Mouse (Mus musculus) olfactory bulb, adult 2 months (tissue): ENCODE results near the gene Slc16a10. TPM values are rescaled to one million over a fixed set of nuclear protein-coding genes. Genes with fewer than 3 reads are reported as not detected.

ENCODE experiments used
- H3K27ac ChIP-seq: fragments of 200-500 bp; 2 replicates; pipeline ENCODE4 v1.5.1; 2012; ENCODE audit warnings: low read depth, low read length; ENCODE audit not compliant: insufficient read depth
- H3K4me1 ChIP-seq: fragments of 200-500 bp; 2 replicates; pipeline ENCODE4 v1.6.1; 2012; ENCODE audit warnings: low read length; ENCODE audit not compliant: control insufficient read depth, insufficient read depth
- H3K4me3 ChIP-seq: fragments of 200-500 bp; 2 replicates; pipeline ENCODE4 v1.5.1; 2012; ENCODE audit warnings: mild to moderate bottlenecking, low read depth, low read length, moderate library complexity; ENCODE audit not compliant: insufficient read depth
- CTCF ChIP-seq: fragments of 200-500 bp; IDR thresholded peaks from 2 replicates; pipeline ENCODE4 v1.5.1; 2012; ENCODE audit warnings: low read depth, mild to moderate bottlenecking, low read length, moderate library complexity; ENCODE audit not compliant: insufficient read depth
- POLR2A ChIP-seq: fragments of 200-500 bp; IDR thresholded peaks from 2 replicates; pipeline ENCODE4 v1.6.1; 2012; ENCODE audit warnings: mild to moderate bottlenecking, low read depth, low read length, moderate library complexity; ENCODE audit not compliant: insufficient read depth
- WGBS: fragments of 180-500 bp; shearing (Covaris S2); methylation state at CpG from one replicate; pipeline ENCODE4 v1.1.7; 2018; 5-methylcytosine and 5-hydroxymethylcytosine counted together
- polyA plus RNA-seq: library from polyadenylated mRNA; stranded (reverse); fragments of >200 nt; gene quantifications from 2 replicates; pipeline ENCODE4 v1.2.4, GENCODE M21; 2012; ENCODE audit warnings: low replicate concordance; ENCODE audit not compliant: missing spikeins, insufficient read depth, insufficient read length

The Slc16a10 gene
- polyA plus RNA-seq, 1 experiment, result not detected

GRCm38 (mm10) chr10:40161236-40161635, 19.2 kb upstream of the Slc16a10 start:
- Histone ChIP-seq H3K27ac (no peak overlapping the region), H3K4me3 (no peak overlapping the region), H3K4me1 (no peaks in the 10 kb centered on the region)
- TF ChIP-seq POLR2A (no peak), CTCF (no peak)
- 100% methylated on average over 2 of the region's 2 CpGs for WGBS

- no peak overlapping the region for H3K27ac ChIP-seq
- WGBS, result 70% methylated on average over 4 of the region's 4 CpGs
- no peaks in the 10 kb centered on the region for H3K4me1 ChIP-seq
- H3K4me3 ChIP-seq, result no peak overlapping the region
- no peak for TF ChIP-seq POLR2A
- no peak for TF ChIP-seq CTCF
These were observed 10.4 kb upstream of the Slc16a10 start for GRCm38 (mm10) chr10:40152550-40152857.

- Histone ChIP-seq H3K4me3 (no peak overlapping the region), H3K4me1 (no peaks in the 10 kb centered on the region), H3K27ac (no peak overlapping the region)
- 82% methylated on average over 8 of the region's 8 CpGs for WGBS
- TF ChIP-seq POLR2A (no peak), CTCF (no peak)
These were observed 9.9 kb upstream of the Slc16a10 start for GRCm38 (mm10) chr10:40151852-40152549.

GRCm38 (mm10) chr10:40149584-40150145, 7.6 kb upstream of the Slc16a10 start:
- no peak for TF ChIP-seq POLR2A
- TF ChIP-seq CTCF, result no peak
- no peak overlapping the region for H3K27ac ChIP-seq
- WGBS, result 94% methylated on average over 5 of the region's 5 CpGs
- H3K4me3 ChIP-seq, result no peak overlapping the region
- H3K4me1 ChIP-seq, result no peaks in the 10 kb centered on the region

- 92% methylated on average over 8 of the region's 8 CpGs for WGBS
These were observed 5.4 kb upstream of the Slc16a10 start for GRCm38 (mm10) chr10:40147325-40148059.

GRCm38 (mm10) chr10:40146451-40146850, 4.4 kb upstream of the Slc16a10 start:
- peaks cover 3% of the 10 kb centered on the region for H3K4me1 ChIP-seq
- 84% methylated on average over 3 of the region's 3 CpGs for WGBS
- TF ChIP-seq CTCF (no peak), POLR2A (no peak)
- no peak overlapping the region for H3K4me3 ChIP-seq
- H3K27ac ChIP-seq, result no peak overlapping the region

More at GRCm38 (mm10) chr10:40147325-40148059, 5.4 kb upstream of the Slc16a10 start:
- no peak overlapping the region for H3K4me3 ChIP-seq
- TF ChIP-seq POLR2A, result no peak
- no peak for TF ChIP-seq CTCF
- H3K27ac ChIP-seq, result no peak overlapping the region
- no peaks in the 10 kb centered on the region for H3K4me1 ChIP-seq

- no peak overlapping the region for H3K27ac ChIP-seq
- TF ChIP-seq CTCF (no peak), POLR2A (no peak)
- no peak overlapping the region for H3K4me3 ChIP-seq
- 88% methylated on average over 1 of the region's 1 CpGs for WGBS
- peaks cover 7% of the 10 kb centered on the region for H3K4me1 ChIP-seq
These were observed 2.8 kb upstream of the Slc16a10 start for GRCm38 (mm10) chr10:40144815-40145214.

GRCm38 (mm10) chr10:40141016-40141851, 824 bp downstream of the Slc16a10 start:
- 24% methylated on average over 27 of the region's 27 CpGs for WGBS
- TF ChIP-seq POLR2A (no peak), CTCF (no peak)
- Histone ChIP-seq H3K27ac (no peak overlapping the region), H3K4me3 (peak overlapping the region; percentile 73), H3K4me1 (peaks cover 7% of the 10 kb centered on the region)

GRCm38 (mm10) chr10:40139646-40140045, 2.4 kb downstream of the Slc16a10 start:
- Histone ChIP-seq H3K4me3 (no peak overlapping the region), H3K4me1 (peaks cover 7% of the 10 kb centered on the region), H3K27ac (no peak overlapping the region)
- TF ChIP-seq CTCF (no peak), POLR2A (no peak)
- WGBS, result 84% methylated on average over 4 of the region's 4 CpGs
